Mouse (Mus musculus) hindbrain, embryonic 14.5 days (tissue): ENCODE measurements around the gene A730061H03Rik. TPM values are rescaled to one million over a fixed set of nuclear protein-coding genes. Genes with fewer than 3 reads are reported as not detected.

Experiments used
- ATAC-seq: fragments of 200-750 bp; cut with Nextera tagmentation; 2 replicates; pipeline ENCODE4 v1.8.0; 2017; ENCODE audit warnings: moderate number of reproducible peaks, mild to moderate bottlenecking, moderate TSS enrichment, moderate library complexity; ENCODE audit not compliant: low FRiP score
- DNase-seq: peaks from one replicate; pipeline ENCODE4 v3.0.0-alpha.2; 2015; ENCODE audit warnings: low spot score
- H3K27ac ChIP-seq: fragments of 300-500 bp; sonication (generic); 2 replicates; pipeline ENCODE4 v1.5.1; 2014; ENCODE audit warnings: mild to moderate bottlenecking, moderate library complexity
- H3K27me3 ChIP-seq: fragments of 300-500 bp; sonication (generic); 2 replicates; pipeline ENCODE4 v1.6.1; 2014; ENCODE audit warnings: mild to moderate bottlenecking, low read length, mixed read lengths; ENCODE audit not compliant: control insufficient read depth, insufficient read depth
- H3K36me3 ChIP-seq: fragments of 300-500 bp; sonication (generic); replicated peaks from 2 replicates; pipeline ENCODE4 v1.6.1; 2014; ENCODE audit not compliant: control insufficient read depth, insufficient read depth
- H3K4me1 ChIP-seq: fragments of 300-500 bp; sonication (generic); replicated peaks from 2 replicates; pipeline ENCODE4 v1.6.1; 2014; ENCODE audit warnings: antibody characterized with exemption, low read length, mixed read lengths; ENCODE audit not compliant: control insufficient read depth, insufficient read depth
- H3K4me2 ChIP-seq: fragments of 300-500 bp; sonication (generic); replicated peaks from 2 replicates; pipeline ENCODE4 v1.6.1; 2014; ENCODE audit warnings: mild to moderate bottlenecking, moderate library complexity
- H3K4me3 ChIP-seq: fragments of 300-500 bp; sonication (generic); replicated peaks from 2 replicates; pipeline ENCODE4 v1.5.1; 2014; ENCODE audit warnings: mild to moderate bottlenecking, low read length
- H3K9ac ChIP-seq: fragments of 300-500 bp; sonication (generic); 2 replicates; pipeline ENCODE4 v1.6.1; 2014
- H3K9me3 ChIP-seq: fragments of 300-500 bp; sonication (generic); 2 replicates; pipeline ENCODE4 v1.6.1; 2016; ENCODE audit warnings: low read length; ENCODE audit not compliant: control insufficient read depth
- WGBS: fragments of 180-500 bp; shearing (Covaris S2); extraction: QIAGEN DNeasy Blood & Tissue Kit; methylation state at CpG from one replicate; pipeline ENCODE4 v1.1.7; 2014; 5-methylcytosine and 5-hydroxymethylcytosine counted together
- polyA plus RNA-seq: library from polyadenylated mRNA; unstranded; fragments of >200 nt; fragmentation: Nextera tagmentation; extraction: Ambion mirVana; gene quantifications from 2 replicates; pipeline ENCODE4 v1.2.1, GENCODE M21; 2014

A730061H03Rik gene
- polyA plus RNA-seq, 1 experiment from 2014 or later, result not detected

DNA sequence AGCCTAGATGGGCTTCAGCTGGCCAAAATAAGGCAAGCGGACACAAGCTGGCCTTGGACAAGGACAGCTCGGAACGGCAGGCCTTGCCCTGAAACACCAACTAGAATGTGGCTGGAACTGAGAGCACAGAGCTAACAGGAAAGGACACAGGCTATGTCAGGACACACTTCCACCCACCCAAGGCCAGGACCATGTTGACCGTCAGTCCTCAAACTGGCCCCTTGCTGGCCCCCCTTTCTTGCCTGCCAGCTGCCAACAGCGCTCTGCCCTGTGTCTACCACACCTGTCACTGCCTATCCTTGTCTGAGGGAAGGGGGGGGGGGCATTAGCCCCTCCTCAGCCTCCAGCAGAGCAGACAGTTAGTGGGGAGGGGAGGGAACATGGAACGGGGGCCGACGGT, 15.1 kb upstream of the A730061H03Rik start, which contains the start of gene Fitm1:
Fitm1 (plus strand) TSS at position 316 of the 400 bp plus-strand sequence.
- no peak within 1 kb of the TSS for H3K27ac ChIP-seq
- 80% methylated on average over 8 of the region's 8 CpGs for WGBS
- no peak within 1 kb of the TSS for H3K9ac ChIP-seq
- H3K36me3 ChIP-seq, result peaks cover 7% of the 10 kb centered on the region; the same call in 1 of the 2 replicates
- no peaks in the 10 kb centered on the region for H3K9me3 ChIP-seq
- ATAC-seq (no peak), DNase-seq (no peak)
- H3K4me2 ChIP-seq, result no peak within 1 kb of the TSS
- H3K27me3 ChIP-seq, result no peaks in the 10 kb centered on the region
- peaks cover 10% of the 10 kb centered on the region for H3K4me1 ChIP-seq
- no peak within 1 kb of the TSS for H3K4me3 ChIP-seq

DNA sequence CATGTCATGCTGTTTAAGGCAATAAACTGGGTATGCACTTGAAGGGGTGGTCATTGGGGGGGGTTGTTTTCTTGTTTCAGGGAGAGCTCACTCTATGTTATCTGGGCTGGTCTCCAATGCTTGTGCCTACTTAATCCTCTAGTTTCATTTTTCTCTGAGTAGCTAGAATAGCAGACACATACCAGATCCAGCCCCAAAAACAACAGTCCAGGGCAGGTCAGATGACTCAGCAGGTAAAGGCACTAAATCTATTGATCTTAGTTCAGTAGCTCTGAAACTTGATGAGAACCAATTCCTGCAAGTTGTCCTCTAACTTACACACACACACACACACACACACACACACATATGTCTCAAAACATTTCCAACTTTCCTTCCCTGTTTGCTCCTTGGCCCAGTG, 11.6 kb upstream of the A730061H03Rik start:
- ATAC-seq (no peak), DNase-seq (no peak)
- no peak overlapping the region for H3K27ac ChIP-seq
- H3K4me2 ChIP-seq, result no peak overlapping the region
- no peak overlapping the region for H3K4me3 ChIP-seq
- no peaks in the 10 kb centered on the region for H3K4me1 ChIP-seq
- no peaks in the 10 kb centered on the region for H3K9me3 ChIP-seq
- no peak overlapping the region for H3K9ac ChIP-seq
- H3K36me3 ChIP-seq, result peaks cover 38% of the 10 kb centered on the region
- H3K27me3 ChIP-seq, result no peaks in the 10 kb centered on the region

- ATAC-seq (no peak), DNase-seq (no peak)
- no peak overlapping the region for H3K4me3 ChIP-seq
- H3K27me3 ChIP-seq, result no peaks in the 10 kb centered on the region
- H3K36me3 ChIP-seq, result peaks cover 50% of the 10 kb centered on the region
- no peak overlapping the region for H3K4me2 ChIP-seq
- H3K4me1 ChIP-seq, result no peaks in the 10 kb centered on the region
- H3K9ac ChIP-seq, result no peak overlapping the region
- no peaks in the 10 kb centered on the region for H3K9me3 ChIP-seq
- 98% methylated on average over 2 of the region's 2 CpGs for WGBS
- no peak overlapping the region for H3K27ac ChIP-seq
Measured at GRCm38 (mm10) chr14:55570588-55570987, 10.4 kb upstream of the A730061H03Rik start.

- Histone ChIP-seq H3K4me2 (no peak overlapping the region), H3K27me3 (no peaks in the 10 kb centered on the region), H3K4me1 (no peaks in the 10 kb centered on the region), H3K4me3 (no peak overlapping the region), H3K9me3 (no peaks in the 10 kb centered on the region), H3K36me3 (peaks cover 80% of the 10 kb centered on the region), H3K9ac (no peak overlapping the region), H3K27ac (no peak overlapping the region)
- ATAC-seq, result no peak
- WGBS, result 90% methylated on average over 3 of the region's 3 CpGs
- DNase-seq, result no peak
Measured at GRCm38 (mm10) chr14:55567496-55567895, 7.3 kb upstream of the A730061H03Rik start.

DNA sequence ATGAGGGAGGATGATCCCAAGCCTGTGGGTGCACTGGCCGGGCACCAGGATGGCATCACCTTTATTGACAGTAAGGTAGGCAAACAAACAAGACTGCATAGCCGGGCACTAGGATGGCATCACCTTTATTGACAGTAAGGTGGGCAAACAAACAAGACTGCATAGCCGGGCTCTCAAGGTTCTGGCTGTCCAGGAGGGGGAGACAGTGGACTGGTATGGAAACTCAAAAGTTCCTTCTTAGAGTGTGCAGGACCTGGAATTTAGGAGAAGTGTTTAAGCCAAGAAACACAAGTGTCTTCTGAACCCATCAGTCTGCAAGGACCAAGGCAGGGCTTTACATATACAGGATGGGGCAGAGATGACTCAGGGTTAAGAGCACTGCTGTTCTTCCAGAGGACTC, 5.5 kb upstream of the A730061H03Rik start:
- H3K9me3 ChIP-seq, result no peaks in the 10 kb centered on the region
- peaks cover 9% of the 10 kb centered on the region for H3K4me1 ChIP-seq
- H3K27me3 ChIP-seq, result no peaks in the 10 kb centered on the region
- peaks cover 82% of the 10 kb centered on the region for H3K36me3 ChIP-seq
- DNase-seq (no peak), ATAC-seq (no peak)
- no peak overlapping the region for H3K4me2 ChIP-seq
- no peak overlapping the region for H3K9ac ChIP-seq
- H3K4me3 ChIP-seq, result no peak overlapping the region
- no peak overlapping the region for H3K27ac ChIP-seq
- 90% methylated on average over 3 of the region's 3 CpGs for WGBS

GRCm38 (mm10) chr14:55563249-55563648, 3.0 kb upstream of the A730061H03Rik start:
- Histone ChIP-seq H3K27me3 (no peaks in the 10 kb centered on the region), H3K9me3 (no peaks in the 10 kb centered on the region), H3K36me3 (peaks cover 57% of the 10 kb centered on the region), H3K4me1 (peaks cover 15% of the 10 kb centered on the region), H3K9ac (no peak overlapping the region), H3K27ac (no peak overlapping the region), H3K4me2 (no peak overlapping the region), H3K4me3 (no peak overlapping the region)
- WGBS, result 91% methylated on average over 11 of the region's 11 CpGs
- DNase-seq, result no peak
- ATAC-seq, result no peak

DNA sequence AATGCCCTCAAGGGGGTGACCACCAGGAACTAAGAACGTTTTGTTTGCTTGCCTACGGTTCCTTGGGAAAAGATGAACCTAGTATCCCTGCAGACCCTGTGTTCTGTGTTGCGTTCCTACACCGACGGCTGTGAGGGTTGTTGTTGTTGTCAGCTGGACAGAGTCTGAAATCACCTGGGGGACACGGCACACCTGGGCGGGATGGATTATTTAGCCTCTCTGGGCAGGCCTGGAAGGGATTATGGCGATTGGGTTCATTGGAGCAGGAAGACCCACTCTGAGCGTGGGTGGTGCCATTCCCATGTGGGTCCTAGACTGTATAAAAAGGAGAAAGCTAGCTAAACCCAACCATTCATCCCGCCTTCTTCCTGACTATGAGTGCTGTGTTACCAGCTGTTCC, 1.7 kb upstream of the A730061H03Rik start:
- peaks cover 45% of the 10 kb centered on the region for H3K36me3 ChIP-seq
- DNase-seq (no peak), ATAC-seq (no peak)
- H3K4me1 ChIP-seq, result peaks cover 15% of the 10 kb centered on the region
- H3K9me3 ChIP-seq, result no peaks in the 10 kb centered on the region
- no peaks in the 10 kb centered on the region for H3K27me3 ChIP-seq
- H3K27ac ChIP-seq, result no peak overlapping the region
- H3K4me2 ChIP-seq, result peak overlapping the region; percentile 84
- H3K4me3 ChIP-seq, result no peak overlapping the region
- no peak overlapping the region for H3K9ac ChIP-seq
- WGBS, result 88% methylated on average over 10 of the region's 10 CpGs

DNA sequence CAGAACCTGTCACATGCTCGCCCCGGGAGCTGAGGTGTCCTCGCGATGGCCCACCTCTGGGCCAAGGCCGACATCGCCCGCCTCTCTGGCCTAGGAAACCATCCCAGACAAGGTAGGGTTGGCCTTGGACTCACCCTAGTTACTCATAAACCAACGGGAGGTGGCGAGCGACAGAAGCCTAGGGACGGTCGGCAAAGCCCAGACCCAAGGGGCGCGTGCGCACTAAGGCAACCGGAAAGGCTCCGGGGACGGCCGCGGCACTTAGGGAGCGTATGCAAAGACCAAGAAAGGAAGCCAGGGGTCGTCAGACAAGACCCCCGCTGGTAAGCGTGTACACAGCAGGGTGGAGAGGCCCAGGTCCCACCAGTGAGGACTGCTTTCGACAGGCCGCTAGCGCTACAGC, 406 bp downstream of the A730061H03Rik start, which contains the start of gene Dcaf11:
Dcaf11 (plus strand) TSS at position 208 of the 403 bp plus-strand sequence.
- Histone ChIP-seq H3K27me3 (no peaks in the 10 kb centered on the region), H3K9ac (peak within 1 kb of the TSS; percentile 76), H3K4me2 (peak within 1 kb of the TSS; percentile 84), H3K9me3 (no peaks in the 10 kb centered on the region), H3K27ac (peak within 1 kb of the TSS; percentile 98), H3K4me3 (peak within 1 kb of the TSS; percentile 50), H3K36me3 (peaks cover 24% of the 10 kb centered on the region), H3K4me1 (peaks cover 15% of the 10 kb centered on the region)
- DNase-seq (peak; percentile 88), ATAC-seq (peak; percentile 74)
- under 1% methylated on average over 27 of the region's 27 CpGs for WGBS

DNA sequence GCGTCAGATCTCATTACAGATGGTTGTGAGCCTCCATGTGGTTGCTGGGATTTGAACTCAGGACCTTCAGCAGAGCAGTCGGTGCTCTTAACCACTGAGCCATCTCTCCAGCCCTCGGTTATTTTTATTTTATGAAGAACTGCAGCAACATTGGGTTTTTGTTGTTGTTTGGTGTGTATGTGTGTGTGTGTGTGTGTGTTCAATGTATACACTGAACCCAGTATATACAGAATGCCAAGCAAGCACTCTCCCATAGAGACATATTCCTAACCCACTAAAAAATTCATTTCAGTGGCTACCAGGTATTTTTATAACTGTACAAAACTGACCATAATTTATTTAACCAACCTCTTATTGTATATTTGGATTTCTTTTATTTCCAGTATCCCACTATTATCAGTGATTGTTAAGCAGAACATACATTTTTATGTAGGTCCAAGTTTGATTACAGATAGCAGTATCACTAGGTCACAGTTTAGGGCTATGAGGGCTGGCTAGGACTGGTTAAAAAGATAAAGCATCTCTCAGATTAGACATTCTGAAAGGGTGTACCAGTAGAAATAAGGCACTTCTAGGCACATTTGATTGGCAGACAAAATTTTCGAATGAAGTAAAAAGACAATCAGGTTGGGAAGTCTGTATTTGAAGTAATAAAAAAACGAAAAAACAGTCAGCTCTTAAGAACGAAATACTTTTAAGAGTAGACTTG, 1.3 kb downstream of the A730061H03Rik start:
- peaks cover 15% of the 10 kb centered on the region; the same call in 1 of the 2 replicates for H3K36me3 ChIP-seq
- H3K27me3 ChIP-seq, result no peaks in the 10 kb centered on the region
- H3K27ac ChIP-seq, result peak overlapping the region; percentile 98; the same call in 1 of the 2 replicates
- 59% methylated on average over 6 of the region's 6 CpGs for WGBS
- peaks cover 15% of the 10 kb centered on the region for H3K4me1 ChIP-seq
- H3K4me3 ChIP-seq, result peak overlapping the region; percentile 50
- H3K4me2 ChIP-seq, result peak overlapping the region; percentile 84
- DNase-seq, result no peak
- H3K9ac ChIP-seq, result peak overlapping the region; percentile 76
- no peaks in the 10 kb centered on the region for H3K9me3 ChIP-seq
- ATAC-seq, result no peak
